Mouse (Mus musculus) C2C12 (cell line): Measurements from ENCODE around the gene Abhd17a. TPM values are rescaled to one million over a fixed set of nuclear protein-coding genes. Genes with fewer than 3 reads are reported as not detected.

ENCODE experiments used
- H3K27me3 ChIP-seq: one replicate; pipeline ENCODE4 v1.6.1; 2011; ENCODE audit not compliant: control insufficient read depth, insufficient read depth, insufficient read length
- H3K36me3 ChIP-seq: one replicate; pipeline ENCODE4 v1.6.1; 2011; ENCODE audit not compliant: control insufficient read depth, insufficient read depth
- H3K4me3 ChIP-seq: one replicate; pipeline ENCODE4 v1.5.1; 2011; ENCODE audit warnings: mild to moderate bottlenecking, control low read depth; ENCODE audit not compliant: poor library complexity, insufficient read depth, severe bottlenecking
- H3K79me2 ChIP-seq: one replicate; pipeline ENCODE4 v1.6.1; 2011; ENCODE audit not compliant: control insufficient read depth, insufficient read depth
- H3K79me3 ChIP-seq: one replicate; pipeline ENCODE4 v1.6.1; 2011; ENCODE audit warnings: low read depth, control low read depth
- H3ac ChIP-seq: one replicate; pipeline ENCODE3; 2011; ENCODE audit warnings: low read depth; ENCODE audit not compliant: control insufficient read depth, insufficient read length
- CEBPB ChIP-seq: IDR thresholded peaks from one replicate; pipeline ENCODE4 v1.6.1; 2011; ENCODE audit warnings: low read depth, mild to moderate bottlenecking, control low read depth, moderate library complexity
- CTCF ChIP-seq: IDR thresholded peaks from one replicate; pipeline ENCODE4 v1.5.1; 2011; ENCODE audit not compliant: control insufficient read depth, insufficient read depth, insufficient read length
- FOSL1 ChIP-seq: IDR thresholded peaks from one replicate; pipeline ENCODE4 v1.8.0; 2011; ENCODE audit warnings: mild to moderate bottlenecking, low read length; ENCODE audit not compliant: poor library complexity, insufficient read depth, severe bottlenecking
- MAX ChIP-seq: IDR thresholded peaks from one replicate; pipeline ENCODE4 v1.6.1; 2011; ENCODE audit warnings: mild to moderate bottlenecking, control low read depth
- MYOD1 ChIP-seq: IDR thresholded peaks from one replicate; pipeline ENCODE4 v1.6.1; 2011; ENCODE audit warnings: low read depth; ENCODE audit not compliant: control insufficient read depth, insufficient read length
- MYOG ChIP-seq: IDR thresholded peaks from one replicate; pipeline ENCODE4 v1.6.1; 2011; ENCODE audit not compliant: control insufficient read depth, insufficient read length; ENCODE audit errors: extremely low read depth
- USF1 ChIP-seq: IDR thresholded peaks from one replicate; pipeline ENCODE4 v1.6.1; 2011; ENCODE audit warnings: low read depth, mild to moderate bottlenecking, control low read depth, moderate library complexity
- polyA plus RNA-seq: library from polyadenylated mRNA; unstranded; fragments of >200 nt; fragmentation: generic; extraction: Trizol; gene quantifications from one replicate; pipeline ENCODE4 v1.2.1, GENCODE M21; 2012; ENCODE audit warnings: missing spikeins

Gene Abhd17a
- polyA plus RNA-seq, 1 experiment = 103 TPM

DNA sequence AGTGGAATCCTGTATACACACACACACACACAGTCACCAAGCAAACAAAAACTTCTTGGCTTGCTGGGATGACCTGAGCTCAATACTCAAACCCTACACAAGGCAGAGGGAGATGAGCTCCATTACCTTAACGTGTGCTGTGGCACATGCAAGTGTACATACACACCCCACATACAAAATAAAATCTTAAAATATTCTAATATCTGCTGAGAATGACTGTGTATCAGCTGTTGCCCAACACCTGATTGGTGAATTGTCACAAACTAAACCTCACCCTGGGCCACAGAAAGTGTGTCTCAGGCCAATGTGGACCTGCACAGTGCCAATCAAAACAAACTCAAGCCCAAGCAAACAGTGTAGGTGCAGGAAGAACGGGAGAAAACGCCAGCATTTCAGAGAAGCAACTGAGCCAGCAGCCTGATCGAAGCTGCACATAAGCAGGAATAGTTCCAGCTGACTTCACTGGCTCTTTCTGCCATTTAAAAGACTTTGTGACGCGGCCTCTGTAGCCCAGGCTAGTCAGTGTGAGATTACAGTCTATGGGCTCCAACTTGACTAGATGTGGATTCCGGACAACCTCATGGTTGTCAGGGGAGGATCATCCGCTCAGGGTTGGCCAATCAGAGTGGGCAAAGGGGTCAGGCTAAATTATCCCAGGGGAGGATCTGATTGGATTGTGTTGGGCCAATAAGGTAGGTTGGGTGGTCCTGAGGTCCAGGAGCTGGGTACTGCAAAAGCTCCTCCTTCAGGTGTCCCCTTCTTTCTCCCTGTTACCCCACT is 29.5 kb upstream of the Abhd17a start:
- Histone ChIP-seq H3K4me3 (no peak overlapping the region), H3K27me3 (no peaks in the 10 kb centered on the region), H3K36me3 (peaks cover 14% of the 10 kb centered on the region), H3K79me2 (peaks cover 21% of the 10 kb centered on the region), H3ac (no peak overlapping the region), H3K79me3 (peaks cover 18% of the 10 kb centered on the region)
- TF ChIP-seq FOSL1 (no peak), CTCF (no peak), MYOD1 (no peak), MYOG (no peak), CEBPB (no peak), USF1 (no peak), MAX (no peak)

DNA sequence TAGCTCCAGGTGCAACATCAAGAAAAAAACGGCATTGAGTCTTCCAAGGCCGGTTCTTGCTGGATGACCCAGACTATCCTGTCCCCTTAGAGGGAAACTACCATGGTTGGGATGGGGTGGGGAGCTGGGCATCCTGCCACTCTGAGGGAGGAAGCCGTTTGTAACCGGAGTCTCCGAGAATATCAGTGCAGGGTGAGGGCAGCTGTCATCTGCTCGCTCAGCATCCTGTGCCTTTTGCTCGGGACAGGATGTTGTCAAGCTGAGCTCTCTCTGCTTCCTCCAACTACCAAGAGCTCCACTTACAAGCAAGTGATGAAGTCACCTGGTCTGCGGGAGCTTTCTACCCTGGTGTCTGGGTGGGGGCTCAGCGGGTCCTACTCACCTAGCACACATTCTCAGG is 28.0 kb upstream of the Abhd17a start:
- no peaks in the 10 kb centered on the region for H3K27me3 ChIP-seq
- peaks cover 28% of the 10 kb centered on the region for H3K36me3 ChIP-seq
- H3ac ChIP-seq = no peak overlapping the region
- TF ChIP-seq MYOG = no peak
- no peak for TF ChIP-seq FOSL1
- TF ChIP-seq USF1 = no peak
- no peak for TF ChIP-seq CTCF
- TF ChIP-seq CEBPB = no peak
- TF ChIP-seq MAX = no peak
- TF ChIP-seq MYOD1 = no peak
- H3K79me3 ChIP-seq = peaks cover 4% of the 10 kb centered on the region
- H3K79me2 ChIP-seq = peaks cover 6% of the 10 kb centered on the region
- no peak overlapping the region for H3K4me3 ChIP-seq

DNA sequence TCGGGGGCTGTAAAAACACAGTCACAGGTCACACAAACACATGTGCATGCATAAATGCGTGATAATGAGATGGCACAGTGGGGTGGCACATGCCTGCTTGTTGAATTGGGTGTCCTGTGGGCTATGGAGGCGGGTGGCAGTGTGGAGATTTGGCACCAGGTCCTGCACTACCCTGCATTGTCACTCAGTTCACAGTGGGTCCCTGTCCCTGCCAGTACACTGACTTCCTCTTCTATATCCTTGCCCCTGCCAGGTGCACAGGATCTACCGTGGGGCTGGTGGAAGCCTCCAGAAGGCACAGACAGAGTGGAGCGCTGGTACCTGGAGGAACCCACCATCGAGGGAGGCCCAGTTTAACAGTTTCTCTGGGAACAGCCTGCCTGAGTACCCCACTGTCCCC is 24.2 kb upstream of the Abhd17a start:
- Histone ChIP-seq H3K27me3 (no peaks in the 10 kb centered on the region), H3ac (peak overlapping the region; percentile 16), H3K79me3 (no peaks in the 10 kb centered on the region), H3K79me2 (no peaks in the 10 kb centered on the region), H3K36me3 (peaks cover 40% of the 10 kb centered on the region), H3K4me3 (no peak overlapping the region)
- no peak for TF ChIP-seq MYOG
- TF ChIP-seq MYOD1 = no peak
- no peak for TF ChIP-seq MAX
- no peak for TF ChIP-seq CEBPB
- TF ChIP-seq CTCF = no peak
- TF ChIP-seq USF1 = no peak

DNA sequence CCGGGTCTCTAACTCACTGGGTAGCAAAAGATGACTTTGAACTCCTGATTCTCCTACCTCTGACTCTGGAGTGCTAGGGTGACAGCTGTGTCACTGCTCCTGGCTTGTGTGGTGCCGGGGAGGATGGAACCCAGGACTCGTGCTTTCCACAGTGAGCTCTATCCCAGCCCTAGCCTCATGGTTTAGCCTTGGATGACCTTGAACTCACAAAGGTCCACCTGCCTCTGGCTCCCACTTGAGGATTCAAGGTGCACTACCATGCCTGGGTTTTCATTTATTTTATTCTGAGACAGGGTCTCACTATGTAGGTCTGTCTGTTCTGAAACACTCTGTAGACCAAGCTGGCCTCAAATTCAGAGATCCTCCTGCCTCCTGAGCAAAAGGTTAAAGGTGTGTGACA is 23.7 kb upstream of the Abhd17a start:
- no peak overlapping the region for H3K4me3 ChIP-seq
- H3K27me3 ChIP-seq = no peaks in the 10 kb centered on the region
- no peak overlapping the region for H3ac ChIP-seq
- peaks cover 2% of the 10 kb centered on the region for H3K79me2 ChIP-seq
- no peaks in the 10 kb centered on the region for H3K79me3 ChIP-seq
- peaks cover 40% of the 10 kb centered on the region for H3K36me3 ChIP-seq
- no peak for TF ChIP-seq USF1
- no peak for TF ChIP-seq FOSL1
- no peak for TF ChIP-seq CTCF
- no peak for TF ChIP-seq CEBPB
- TF ChIP-seq MYOD1 = no peak
- no peak for TF ChIP-seq MYOG
- TF ChIP-seq MAX = no peak

DNA sequence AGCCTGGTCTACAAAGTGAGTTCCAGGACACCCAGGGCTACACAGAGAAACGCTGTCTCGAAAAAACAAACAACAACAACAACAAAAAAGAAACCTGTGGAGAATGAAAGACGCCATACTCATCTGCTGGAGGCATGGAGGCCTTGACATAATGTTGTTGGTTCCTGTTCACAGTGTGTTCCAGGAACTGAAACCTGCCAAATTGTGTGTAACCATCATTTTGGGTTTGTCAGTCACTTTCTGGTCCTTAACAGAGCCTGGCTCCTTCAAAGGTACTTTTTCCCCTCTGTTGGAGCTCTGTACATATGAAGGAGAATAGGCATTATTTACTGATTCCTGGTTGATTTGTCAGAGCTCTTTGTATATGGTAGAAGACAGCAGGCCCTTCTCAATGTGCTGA is 21.8 kb upstream of the Abhd17a start:
- H3K36me3 ChIP-seq = peaks cover 55% of the 10 kb centered on the region
- TF ChIP-seq MYOD1 = no peak
- no peak for TF ChIP-seq FOSL1
- no peak for TF ChIP-seq MAX
- no peak for TF ChIP-seq MYOG
- no peak for TF ChIP-seq USF1
- TF ChIP-seq CTCF = no peak
- no peak for TF ChIP-seq CEBPB

More for the DNA sequence above, 21.8 kb upstream of the Abhd17a start:
- peaks cover 21% of the 10 kb centered on the region for H3K79me2 ChIP-seq
- no peaks in the 10 kb centered on the region for H3K27me3 ChIP-seq
- H3ac ChIP-seq = no peak overlapping the region
- no peak overlapping the region for H3K4me3 ChIP-seq
- peaks cover 8% of the 10 kb centered on the region for H3K79me3 ChIP-seq
